Mouse (Mus musculus): ENCODE results near the gene Treml1.

- no peak for TF ChIP-seq USF1 (IDR thresholded peaks at IDR 0.05; ENCODE audit: low read depth, low read length)
- TF ChIP-seq POLR2A (IDR thresholded peaks at IDR 0.05; ENCODE audit: low read depth, low read length), result no peak
- TF ChIP-seq ETS1 (conservative IDR thresholded peaks at IDR 0.05; ENCODE audit: low read depth, low read length), result no peak
- no peak for TF ChIP-seq CTCF (conservative IDR thresholded peaks at IDR 0.05 in 1 of 2, IDR thresholded peaks at IDR 0.05 in 1 of 2; ENCODE audit: low read depth in 2 of 2, low read length in 2 of 2)
- TF ChIP-seq HCFC1 (IDR thresholded peaks at IDR 0.05; ENCODE audit: low read depth, low read length), result no peak
- no peak for TF ChIP-seq POLR2AphosphoS2 (IDR thresholded peaks at IDR 0.05; ENCODE audit: low read depth, low read length)
- TF ChIP-seq TCF12 (IDR thresholded peaks at IDR 0.05; ENCODE audit: low read depth, low read length), result no peak
Observed at GRCm38 (mm10) chr17:48365511-48366155, 5.9 kb downstream of the Treml1 start.

Data from CH12.LX (cell line).